Mouse (Mus musculus) heart, embryonic 10.5 days (tissue): ENCODE measurements around the gene Top2b. TPM values are rescaled to one million over a fixed set of nuclear protein-coding genes. Genes with fewer than 3 reads are reported as not detected.

Experiments
- polyA plus RNA-seq: library from polyadenylated mRNA; unstranded; fragments of >200 nt; fragmentation: Nextera tagmentation; extraction: Ambion mirVana; gene quantifications from 2 replicates; pipeline ENCODE4 v1.2.1, GENCODE M21; 2016

Top2b gene
- polyA plus RNA-seq, 1 experiment from 2014 or later, result 49.6 TPM

Other genes with a start within 250 kb of the Top2b start
- gene Ngly1, start 115.9 kb upstream of the Top2b start, polyA plus RNA-seq, result 18.0 and 21.9 TPM in 2 replicates
- gene Oxsm, start 115.4 kb upstream of the Top2b start, polyA plus RNA-seq, result 1.4 and 3.0 TPM in 2 replicates